Mouse (Mus musculus) megakaryocyte, embryonic 14.5 days (primary cell): ENCODE measurements around the gene Nae1.

Experiments used
- FLI1 ChIP-seq: IDR thresholded peaks from 2 replicates; pipeline ENCODE4 v1.6.1; 2012; ENCODE audit warnings: low read length, inconsistent platforms, mixed read lengths
- GATA1 ChIP-seq: IDR thresholded peaks from 3 replicates; pipeline ENCODE4 v1.6.1; 2012; ENCODE audit warnings: mixed read lengths, low read length, inconsistent platforms, borderline replicate concordance

GRCm38 (mm10) chr8:104565457-104565798 lies 31.0 kb upstream of the Nae1 start:
- TF ChIP-seq GATA1 (no peak), FLI1 (no peak)
